Mouse (Mus musculus): ENCODE measurements around the gene Pcsk5.

Gene Pcsk5

GRCm38 (mm10) chr19:17577412-17577811 lies 260.0 kb downstream of the Pcsk5 start:
- no peak for DNase-seq (ENCODE audit: low read depth, low spot score)

DNA sequence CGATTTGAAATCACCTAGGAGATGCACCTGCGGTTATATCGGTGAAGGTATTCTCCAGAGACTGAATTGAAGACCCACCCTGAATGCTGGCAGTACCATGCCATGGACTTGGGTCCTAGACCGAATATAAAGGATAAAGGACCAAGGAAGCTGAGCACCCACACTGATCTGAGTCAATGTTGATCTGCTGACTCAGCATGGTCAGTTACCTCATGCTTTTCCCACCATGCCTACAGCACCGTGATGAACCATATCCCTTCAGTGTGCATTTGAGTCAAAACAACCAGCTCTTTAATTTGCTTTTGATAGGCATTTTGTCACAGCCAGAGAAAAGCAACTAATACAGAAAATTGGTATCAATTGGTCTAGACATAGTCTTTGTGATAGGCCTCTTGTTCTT lies 262.9 kb downstream of the Pcsk5 start:
- no peak for DNase-seq (ENCODE audit: low read depth, low spot score)

DNA sequence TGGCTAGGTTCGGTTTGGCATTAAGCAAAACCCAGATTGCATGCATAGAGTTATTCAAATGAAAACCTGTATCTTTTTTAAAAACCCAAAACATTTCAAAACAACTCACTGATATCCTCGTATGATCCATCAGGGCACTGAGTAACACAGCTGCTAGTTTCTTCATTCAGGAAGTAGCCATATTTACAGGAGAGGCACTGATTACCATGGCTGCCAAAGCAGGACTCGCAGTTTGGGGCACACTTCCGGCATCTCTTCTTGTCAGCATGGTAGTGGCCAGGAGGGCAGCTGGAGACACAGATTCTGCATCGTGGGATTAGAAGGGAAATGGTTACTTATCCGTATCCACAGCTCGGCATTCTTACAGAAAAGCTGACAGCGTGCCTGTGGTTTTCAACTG lies 265.1 kb downstream of the Pcsk5 start:
- no peak for DNase-seq (ENCODE audit: low read depth, low spot score)

DNA sequence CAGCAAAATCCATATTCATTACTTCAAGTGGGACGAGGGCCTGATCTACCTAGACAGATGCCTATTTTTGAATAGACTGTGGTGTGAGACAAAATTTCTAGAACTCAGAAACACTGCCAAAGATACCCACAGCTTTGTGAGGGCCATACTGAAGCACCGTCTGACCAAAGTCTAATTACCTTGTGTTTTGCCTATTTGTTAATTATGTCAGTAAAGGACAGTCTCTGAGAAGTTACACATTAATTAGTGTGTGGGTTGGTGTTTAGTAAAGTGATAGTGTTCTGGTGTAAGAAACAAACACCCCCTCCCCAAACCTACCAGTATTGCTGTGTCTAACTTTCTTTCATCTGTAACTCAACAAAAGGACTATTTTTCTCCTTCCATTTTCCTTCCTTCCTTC lies 266.5 kb downstream of the Pcsk5 start:
- DNase-seq (ENCODE audit: low read depth, low spot score): no peak

- no peak for DNase-seq (ENCODE audit: low read depth, low spot score)
These were observed 270.2 kb downstream of the Pcsk5 start for GRCm38 (mm10) chr19:17567264-17567663.

GRCm38 (mm10) chr19:17566097-17566496 lies 271.3 kb downstream of the Pcsk5 start:
- no peak for DNase-seq (ENCODE audit: low read depth, low spot score)

- no peak for DNase-seq (ENCODE audit: low read depth, low spot score)
These were observed 278.7 kb downstream of the Pcsk5 start for GRCm38 (mm10) chr19:17558764-17559163.

GRCm38 (mm10) chr19:17555159-17555558 lies 282.3 kb downstream of the Pcsk5 start:
- DNase-seq (ENCODE audit: low read depth, low spot score): no peak

DNA sequence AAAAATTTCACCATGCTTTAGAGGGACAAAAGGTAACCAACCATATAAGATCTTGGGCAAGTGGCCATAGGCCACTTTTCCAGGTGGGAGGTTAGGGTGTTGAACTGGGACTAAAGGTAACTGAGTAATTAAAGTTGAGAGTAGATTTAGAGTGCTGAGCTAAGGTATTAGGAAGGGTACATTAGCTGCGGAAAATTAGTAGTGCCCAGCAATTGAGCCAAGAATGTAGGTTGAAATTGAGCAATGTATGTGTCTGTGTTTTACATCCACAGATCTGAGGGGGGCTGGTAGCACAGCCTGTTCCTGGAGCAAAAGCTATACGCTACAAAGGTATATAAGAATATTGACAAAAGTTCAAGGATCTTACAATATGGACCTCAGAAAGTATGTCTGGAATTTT lies 282.9 kb downstream of the Pcsk5 start:
- no peak for DNase-seq (ENCODE audit: low read depth, low spot score)

- no peak for DNase-seq (ENCODE audit: low read depth, low spot score)
These were observed 283.9 kb downstream of the Pcsk5 start for GRCm38 (mm10) chr19:17553396-17554100.

GRCm38 (mm10) chr19:17528746-17529532 lies 308.5 kb downstream of the Pcsk5 start:
- no peak for DNase-seq (ENCODE audit: low read depth, low spot score)

- no peak for DNase-seq (ENCODE audit: low read depth, low spot score)
These were observed 311.9 kb downstream of the Pcsk5 start for GRCm38 (mm10) chr19:17525558-17525957.

DNA sequence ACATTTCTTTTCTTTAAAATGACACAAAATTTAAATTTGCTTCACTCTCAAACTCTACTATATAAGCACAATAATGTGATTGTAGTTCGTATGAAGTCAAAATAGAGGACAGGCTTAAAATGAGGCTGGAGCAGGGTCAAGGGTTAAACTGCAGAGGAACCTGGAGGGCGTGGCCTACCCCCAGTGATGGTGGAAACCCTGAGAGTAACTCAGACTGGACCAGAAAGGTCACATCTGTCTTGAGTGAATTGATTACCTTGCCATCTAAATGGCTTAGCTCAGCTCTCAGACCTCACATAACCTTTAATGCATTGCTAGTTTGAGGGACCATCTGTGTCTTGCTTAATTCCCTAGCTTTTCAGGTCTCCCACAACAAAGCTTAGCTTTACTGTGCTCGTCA lies 323.0 kb downstream of the Pcsk5 start:
- no peak for DNase-seq (ENCODE audit: low read depth, low spot score)

GRCm38 (mm10) chr19:17511283-17511682 lies 326.1 kb downstream of the Pcsk5 start:
- no peak for DNase-seq (ENCODE audit: low read depth, low spot score)

- DNase-seq (ENCODE audit: low read depth, low spot score): no peak
These were observed 333.2 kb downstream of the Pcsk5 start for GRCm38 (mm10) chr19:17504212-17504611.

- DNase-seq (ENCODE audit: low read depth, low spot score): no peak
These were observed 338.7 kb downstream of the Pcsk5 start for GRCm38 (mm10) chr19:17498586-17499235.

DNA sequence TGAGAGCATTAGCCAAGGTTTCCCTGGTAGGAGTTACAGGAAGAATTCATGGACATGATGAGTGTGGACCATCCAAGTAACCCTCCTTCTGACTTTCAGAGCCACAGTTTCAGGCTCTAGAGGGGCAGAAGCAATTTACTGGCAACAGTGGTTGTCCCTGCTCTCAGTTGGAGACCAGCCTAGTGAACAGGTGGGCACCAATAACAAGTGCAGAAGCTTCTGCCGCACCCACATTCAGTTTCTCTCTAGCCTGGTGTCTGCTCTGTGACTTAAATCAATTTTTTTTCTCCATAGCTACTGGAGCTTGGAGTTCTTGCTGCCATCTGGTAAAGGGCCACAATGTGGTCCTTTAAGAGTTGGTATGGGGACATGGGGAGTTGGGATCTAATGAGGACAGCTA lies 341.3 kb downstream of the Pcsk5 start:
- no peak for DNase-seq (ENCODE audit: low read depth, low spot score)

GRCm38 (mm10) chr19:17491822-17492544 lies 345.4 kb downstream of the Pcsk5 start:
- no peak for DNase-seq (ENCODE audit: low read depth, low spot score)

- DNase-seq (ENCODE audit: low read depth, low spot score): no peak
These were observed 346.1 kb downstream of the Pcsk5 start for GRCm38 (mm10) chr19:17491322-17491721.

DNA sequence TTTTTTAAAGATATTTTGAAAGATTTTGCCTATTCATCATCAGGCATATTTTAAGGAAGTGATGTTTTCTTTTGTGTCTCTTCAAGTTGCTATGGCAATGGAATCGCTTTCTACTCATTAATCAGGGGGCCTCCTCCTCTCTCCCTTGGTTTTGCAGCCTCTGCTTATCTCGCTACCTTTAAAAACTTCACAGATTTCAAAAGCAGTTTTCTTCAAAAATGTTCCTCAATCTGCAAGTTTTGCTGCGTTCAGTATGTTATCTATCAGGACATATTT lies 347.6 kb downstream of the Pcsk5 start:
- DNase-seq (ENCODE audit: low read depth, low spot score): no peak

- no peak for DNase-seq (ENCODE audit: low read depth, low spot score)
These were observed 348.2 kb downstream of the Pcsk5 start for GRCm38 (mm10) chr19:17489041-17489865.
